Mouse (Mus musculus): Measurements from ENCODE around the gene Nrde2.

DNA sequence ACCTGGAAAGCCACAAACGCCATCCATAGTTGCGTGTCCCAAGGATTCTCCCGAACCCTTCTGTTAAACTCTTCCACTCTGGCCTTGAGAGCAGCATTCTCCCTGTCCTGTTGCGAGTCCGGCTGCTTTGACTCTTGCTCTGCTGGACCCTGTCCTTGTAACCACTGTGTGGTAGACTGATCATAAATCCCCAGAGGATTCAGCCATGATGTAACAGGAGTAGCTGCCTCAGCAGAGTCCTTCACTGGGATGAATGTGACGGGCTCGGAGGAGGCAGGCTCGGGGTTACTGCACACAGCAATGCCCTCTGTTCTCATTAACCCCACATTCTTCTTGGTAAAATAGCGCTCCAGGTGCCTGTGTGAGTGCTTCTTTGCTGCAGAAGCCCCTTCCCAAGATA is 15.7 kb downstream of the Nrde2 start:
- TF ChIP-seq EP300 (IDR thresholded peaks at IDR 0.05): no peak
- TF ChIP-seq CTCF (IDR thresholded peaks at IDR 0.05): no peak
